Mouse (Mus musculus) heart, adult 18-20 months (tissue): ENCODE measurements around the gene Fat1. TPM values are rescaled to one million over a fixed set of nuclear protein-coding genes. Genes with fewer than 3 reads are reported as not detected.
A peak's percentile ranks its signal among the peaks of the same experiment; 100 is the strongest.

Experiments
- DNase-seq, 2 experiments: peaks; one replicate each; pipeline ENCODE4 v3.0.0; 2021 to 2022; ENCODE audit warnings: mixed read lengths in 1 of 2
- total RNA-seq, 2 experiments: library from RNA; stranded (reverse); gene quantifications; 2 replicates each; pipeline ENCODE4 v1.2.3; 2021

The Fat1 gene
- total RNA-seq, 2 experiments from 2014 or later, result 13.8 to 14.1 TPM

DNA sequence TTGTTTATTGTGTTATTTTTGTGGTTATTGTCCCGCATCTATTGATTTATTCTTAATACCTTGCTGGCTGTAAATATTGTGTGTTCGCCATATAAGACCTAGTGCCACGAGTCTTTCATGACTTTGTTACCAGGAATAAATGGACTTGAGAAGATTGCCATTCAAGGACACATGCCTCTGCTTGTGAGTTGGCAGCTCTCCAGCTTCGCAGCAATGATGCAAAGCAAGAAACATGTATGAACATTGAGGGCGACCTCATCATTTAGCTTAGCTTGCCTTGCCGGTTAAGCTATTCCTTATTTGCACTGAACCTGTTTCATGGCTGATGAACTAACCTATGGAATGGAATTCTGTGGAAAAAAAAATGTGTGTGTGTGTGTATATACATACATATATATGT, 26.2 kb downstream of the Fat1 start:
- DNase-seq, result peak in 1 of 2 experiments; percentile 15

DNA sequence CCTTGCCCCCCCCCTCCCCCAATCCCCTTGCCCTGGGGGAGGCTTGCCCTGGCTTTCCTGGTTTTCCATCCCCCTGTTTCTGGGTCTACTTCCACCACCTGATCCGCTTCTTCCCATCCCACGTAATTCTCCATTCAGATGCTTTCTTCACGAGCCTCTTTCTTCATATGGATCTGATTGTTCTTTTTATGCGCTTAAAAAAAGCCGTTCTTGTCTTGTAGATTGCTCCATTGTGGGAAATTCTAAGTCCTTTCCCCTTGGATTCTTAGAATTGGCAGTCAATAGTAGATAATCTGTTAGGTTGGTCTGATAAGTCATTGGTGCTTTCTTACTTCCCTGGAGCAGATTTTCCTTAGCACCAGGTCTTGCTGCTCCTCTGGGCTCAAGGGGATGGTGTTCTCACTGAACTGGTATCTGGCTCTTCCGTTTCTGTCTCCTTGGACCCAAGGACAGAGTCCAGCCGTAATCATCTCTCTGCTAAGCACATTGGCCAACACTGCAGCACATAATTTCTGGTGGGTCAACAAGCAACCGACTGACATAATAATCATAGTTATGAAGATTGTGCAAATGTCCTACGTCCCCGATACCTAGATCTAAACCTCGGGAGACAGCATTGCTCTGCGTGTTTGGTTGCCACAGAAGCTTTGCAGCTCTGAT, 27.5 kb downstream of the Fat1 start:
- DNase-seq, result no peak

- no peak for DNase-seq
Measured at GRCm38 (mm10) chr8:44967521-44968039, 32.3 kb downstream of the Fat1 start.

DNA sequence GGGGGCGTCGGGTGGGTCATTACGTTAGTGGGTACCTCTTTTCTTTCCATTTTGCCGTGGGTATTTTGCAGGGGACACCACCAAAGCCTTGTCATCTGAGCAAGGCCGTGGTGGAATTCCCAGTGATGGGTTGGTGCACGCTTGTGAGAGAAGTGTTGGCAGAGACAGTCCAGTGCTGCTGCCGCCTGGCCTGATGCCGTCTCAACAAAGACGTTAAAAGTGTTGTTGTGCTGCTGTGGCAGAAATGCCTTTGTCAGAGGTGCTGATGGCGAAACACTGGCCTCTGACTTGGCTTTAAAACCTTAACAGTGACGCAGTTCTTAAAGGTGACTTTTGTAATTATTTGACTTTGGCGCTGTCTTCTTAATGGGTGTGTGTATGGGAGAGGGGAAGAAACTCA, 34.8 kb downstream of the Fat1 start:
- DNase-seq, result peak in 1 of 2 experiments; percentile 15

DNA sequence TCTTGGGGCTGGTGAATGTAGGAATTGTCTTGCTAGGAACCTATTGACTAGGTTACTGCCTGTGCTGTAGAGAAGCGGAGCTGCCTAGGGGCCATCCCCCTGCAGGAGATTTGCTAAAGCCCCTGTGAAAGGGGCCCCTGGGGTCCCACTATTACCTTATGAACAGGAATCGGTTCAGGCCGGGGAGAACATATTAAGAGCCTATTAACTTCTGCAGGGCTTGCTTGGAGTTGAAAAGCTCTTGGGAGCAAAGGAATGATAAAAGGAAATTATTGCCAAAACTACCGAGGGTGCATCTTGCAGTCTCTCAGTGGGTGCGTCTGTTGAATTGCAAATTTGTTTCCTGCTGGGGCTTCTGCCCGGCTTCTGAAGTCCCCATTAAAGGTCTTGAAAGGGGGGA, 36.1 kb downstream of the Fat1 start:
- no peak for DNase-seq

- no peak for DNase-seq
Measured at GRCm38 (mm10) chr8:44971964-44972363, 36.7 kb downstream of the Fat1 start.

GRCm38 (mm10) chr8:44975113-44975512, 39.9 kb downstream of the Fat1 start:
- no peak for DNase-seq

DNA sequence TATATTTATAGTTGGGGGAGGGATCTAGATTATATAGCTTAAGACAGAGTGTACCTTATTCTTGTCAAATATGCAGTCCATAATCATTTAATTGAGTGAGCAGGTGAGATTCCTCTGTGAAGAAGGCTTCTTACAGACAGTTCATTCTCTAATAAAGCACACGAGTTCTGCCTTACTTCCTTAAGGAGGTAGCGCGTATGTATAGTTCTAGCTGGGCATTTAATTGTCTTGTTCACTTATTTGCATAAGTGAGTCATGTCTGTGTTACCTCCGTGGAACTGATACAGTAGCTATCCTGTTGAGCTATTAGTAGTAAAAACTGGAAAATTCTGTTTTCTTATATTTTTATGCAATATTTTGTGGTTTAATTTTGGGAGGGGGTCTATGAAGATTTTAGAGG, 40.4 kb downstream of the Fat1 start:
- no peak for DNase-seq

GRCm38 (mm10) chr8:44978622-44979021, 43.4 kb downstream of the Fat1 start:
- no peak for DNase-seq

DNA sequence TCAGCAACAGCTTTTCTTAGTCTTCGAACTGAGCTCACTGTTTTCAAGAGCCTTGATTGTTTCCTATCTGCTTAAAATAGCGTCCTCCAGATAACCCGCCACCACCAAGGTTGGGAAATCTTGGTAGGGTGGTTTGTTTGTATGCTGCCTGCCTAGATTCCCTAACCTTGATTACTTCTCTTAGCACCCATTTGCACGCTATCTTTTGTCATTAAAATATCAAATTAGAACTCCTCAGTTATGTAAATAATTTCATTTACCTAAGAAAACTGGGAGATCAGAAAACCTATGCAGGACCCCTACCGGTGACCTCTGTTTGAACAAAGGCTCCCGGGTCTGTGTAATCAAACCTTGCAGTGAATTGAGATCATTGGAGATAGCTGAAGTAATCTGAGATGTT, 44.0 kb downstream of the Fat1 start:
- DNase-seq, result no peak

DNA sequence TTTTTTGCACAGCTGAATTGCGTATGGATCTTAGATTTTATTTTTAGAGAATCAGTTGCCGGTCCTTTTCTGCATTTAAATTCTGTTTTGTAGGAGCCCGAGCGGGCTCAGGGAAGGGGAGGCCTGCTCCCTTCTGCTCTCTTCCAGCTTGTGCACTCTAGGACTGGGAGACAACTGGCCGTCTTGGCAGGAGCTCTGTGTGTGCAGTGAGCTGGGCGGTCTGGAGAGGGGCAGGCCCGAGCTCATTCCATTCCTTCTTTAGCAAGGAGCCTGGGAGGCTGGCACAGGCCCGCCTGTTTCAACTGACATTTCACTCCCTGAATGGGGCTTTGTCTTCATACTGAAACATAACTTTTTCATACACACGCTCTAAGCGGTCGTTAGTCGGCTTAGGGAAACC, 44.8 kb downstream of the Fat1 start:
- DNase-seq, result peak; percentile 77 to 85

DNA sequence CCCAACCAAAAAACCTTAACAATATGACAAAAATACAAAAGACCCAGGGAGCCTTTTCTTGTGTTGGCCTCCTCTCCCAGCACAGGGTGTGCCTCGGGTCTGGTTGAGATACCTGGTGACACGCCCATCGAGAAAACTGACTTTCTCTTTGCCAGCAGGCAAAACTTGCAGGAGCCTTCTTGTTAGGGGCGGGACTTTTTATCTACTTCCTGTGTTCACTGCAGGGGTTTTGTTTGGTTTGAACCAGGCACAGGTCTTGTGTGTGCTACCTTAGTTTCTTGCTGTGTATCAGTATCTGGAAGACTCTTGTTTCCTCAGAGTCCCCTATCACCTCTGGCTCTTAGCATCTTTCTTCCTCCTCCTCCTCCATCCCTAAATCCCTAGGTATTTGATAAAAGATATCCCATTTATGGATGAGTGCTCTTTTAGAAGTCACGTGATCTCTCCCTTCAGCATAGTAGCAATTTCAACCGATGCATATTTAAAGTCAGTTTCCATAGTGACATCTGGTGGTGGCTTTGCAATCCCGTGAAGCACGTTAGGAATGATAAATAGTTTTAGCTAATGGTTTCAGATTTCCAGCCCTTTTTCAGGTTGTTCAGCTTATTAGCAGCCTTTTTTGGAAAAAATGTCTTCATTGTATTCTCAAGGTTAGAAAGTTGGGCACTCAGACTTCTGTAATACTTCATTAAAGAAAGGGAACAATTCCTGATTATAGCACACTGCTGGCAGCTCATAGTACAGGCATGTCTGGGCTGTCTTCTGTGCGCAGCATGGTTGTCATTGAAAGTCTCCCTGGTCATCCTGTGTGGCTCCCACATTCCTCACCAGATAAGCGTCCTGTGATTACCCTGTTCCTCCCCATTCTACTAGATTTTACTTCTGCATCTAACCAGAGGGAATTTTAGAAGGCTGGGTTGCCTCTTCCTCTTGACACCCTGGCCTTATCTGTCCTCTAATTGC, 50.4 kb downstream of the Fat1 start:
- peak; percentile 21 to 57 for DNase-seq

GRCm38 (mm10) chr8:44991700-44992487, 56.6 kb downstream of the Fat1 start:
- DNase-seq, result no peak

DNA sequence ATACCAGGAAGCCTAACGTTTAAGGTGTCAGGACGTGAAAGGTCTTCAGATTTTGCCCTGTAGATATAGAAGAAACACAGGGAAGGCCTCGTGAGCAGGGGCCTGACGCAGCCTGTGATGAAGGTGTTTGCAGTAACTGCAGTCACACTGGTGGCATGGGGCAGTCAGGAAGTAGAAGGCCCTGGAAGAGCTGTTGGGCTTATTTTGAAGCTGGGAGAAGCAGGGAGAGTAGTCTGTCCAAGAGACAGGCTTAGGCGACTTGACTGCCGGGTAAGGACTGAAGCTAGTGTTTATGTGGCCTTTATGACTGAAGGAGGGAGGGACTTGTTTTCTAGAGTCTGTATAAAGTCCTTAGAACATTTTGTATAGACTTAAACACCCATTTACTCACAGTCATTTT, 57.4 kb downstream of the Fat1 start:
- DNase-seq, result no peak

- DNase-seq, result no peak
Measured at GRCm38 (mm10) chr8:44993376-44993775, 58.1 kb downstream of the Fat1 start.

DNA sequence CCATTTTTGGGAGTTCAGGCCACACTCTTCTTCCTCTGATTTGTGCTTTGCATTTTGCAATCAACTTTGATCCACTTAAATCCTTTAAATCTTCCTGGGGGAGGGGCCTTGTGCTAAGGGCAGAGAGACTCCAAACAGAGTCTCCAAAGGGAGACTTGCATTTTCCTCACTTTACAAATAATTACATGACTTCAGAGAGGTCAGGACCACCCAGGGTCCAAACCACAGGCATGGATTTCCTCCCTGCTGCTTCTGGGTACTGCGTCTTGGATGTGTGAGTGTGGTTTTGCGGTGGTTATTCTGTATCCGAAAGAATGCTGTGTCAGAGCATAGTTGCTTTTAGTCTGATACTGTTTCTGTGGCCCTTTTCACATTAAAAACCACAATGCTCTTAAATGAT, 61.2 kb downstream of the Fat1 start:
- DNase-seq, result no peak

- DNase-seq, result no peak
Measured at GRCm38 (mm10) chr8:44997321-44997720, 62.1 kb downstream of the Fat1 start.

DNA sequence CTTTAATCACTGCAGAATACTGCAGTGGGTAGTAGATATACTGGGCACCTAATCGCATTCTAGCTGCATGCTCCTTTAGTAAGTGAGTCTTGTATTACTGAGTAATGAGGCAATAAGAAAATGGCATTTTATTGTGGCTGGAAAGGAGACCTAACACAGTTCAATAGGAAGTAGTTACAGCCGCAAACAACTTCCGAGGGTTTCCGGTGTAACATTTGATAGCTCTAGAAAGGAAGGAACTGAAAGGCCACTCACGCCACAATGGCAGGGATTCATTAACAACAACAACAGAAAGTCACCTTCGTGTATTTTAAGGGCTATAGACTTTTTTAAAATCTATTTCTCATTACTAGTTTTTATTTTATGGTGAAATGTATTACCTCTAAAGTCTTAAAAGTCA, 62.6 kb downstream of the Fat1 start:
- DNase-seq, result no peak

- no peak for DNase-seq
Measured at GRCm38 (mm10) chr8:44998275-44998674, 63.0 kb downstream of the Fat1 start.

GRCm38 (mm10) chr8:44998681-44999277, 63.5 kb downstream of the Fat1 start:
- DNase-seq, result peak; percentile 84 to 88

- DNase-seq, result peak; percentile 60
Measured at GRCm38 (mm10) chr8:45001577-45002197, 66.4 kb downstream of the Fat1 start.

DNA sequence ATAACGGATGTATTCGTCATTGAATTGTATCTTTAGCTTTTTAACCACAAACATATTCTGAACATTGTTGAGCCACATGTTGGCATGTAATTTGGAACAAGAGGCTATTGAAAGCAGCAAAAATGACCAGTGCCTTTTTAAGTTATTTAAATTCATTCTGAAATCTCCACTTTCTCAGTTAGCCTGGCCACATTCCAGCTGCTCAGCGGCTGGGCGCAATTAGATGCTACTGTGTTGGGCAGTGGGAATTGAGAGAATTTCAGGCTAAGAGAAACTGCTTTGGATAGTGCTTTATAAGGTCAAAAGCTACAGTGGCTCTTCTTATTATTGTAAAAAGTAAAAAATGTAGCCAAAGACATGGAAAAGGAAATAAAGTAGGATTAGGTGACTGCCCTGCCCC, 67.4 kb downstream of the Fat1 start:
- DNase-seq, result no peak
